Mouse (Mus musculus): ENCODE measurements at regions not wholly inside any gene's neighbourhood (a gene's known extent, or its start where the extent isn't known, plus 50 kb on each side); places are given as distances from the start of the nearest gene placed in this dataset.

DNA sequence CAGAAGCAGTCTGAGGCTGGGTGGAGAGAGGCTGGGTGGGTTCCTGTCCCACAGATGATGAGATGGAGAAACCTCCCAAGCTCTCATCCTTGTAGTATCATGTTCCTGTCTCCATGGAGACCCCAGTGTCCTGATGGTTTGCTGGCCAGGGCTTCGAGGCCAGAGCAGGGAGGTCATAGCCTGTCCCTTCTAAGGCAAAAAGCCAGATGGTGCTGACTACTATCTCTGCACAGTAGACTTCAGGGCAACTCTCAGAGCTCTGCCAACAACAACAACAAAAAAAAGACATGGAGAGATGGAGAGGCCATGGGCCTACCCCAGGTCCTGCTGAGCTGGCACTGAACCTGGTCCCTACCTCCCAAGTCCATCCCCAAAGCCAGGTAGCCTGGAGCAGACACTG, 69.0 kb downstream of the Zfp36l2 start:
- TF ChIP-seq POLR2AphosphoS2 (IDR thresholded peaks at IDR 0.05; ENCODE audit: insufficient read length, low read depth) (no peak), MAX (IDR thresholded peaks at IDR 0.05; ENCODE audit: low read depth) (no peak), USF1 (IDR thresholded peaks at IDR 0.05; ENCODE audit: low read depth) (no peak), POLR2A (IDR thresholded peaks at IDR 0.05; ENCODE audit: insufficient read length, low read depth) (no peak), E2F4 (IDR thresholded peaks at IDR 0.05; ENCODE audit: insufficient read depth) (no peak), MYOG (IDR thresholded peaks at IDR 0.05; ENCODE audit: control insufficient read depth in 1 of 3, insufficient read depth in 1 of 3, insufficient read length in 2 of 3, low read depth in 2 of 3) (no peak), SRF (IDR thresholded peaks at IDR 0.05; ENCODE audit: control insufficient read depth, insufficient read length, low read depth) (no peak), MYOD1 (IDR thresholded peaks at IDR 0.05; ENCODE audit: control insufficient read depth in 1 of 3, insufficient read length in 2 of 3, low read depth in 2 of 3) (no peak), CEBPB (IDR thresholded peaks at IDR 0.05; ENCODE audit: insufficient read depth, poor library complexity, severe bottlenecking) (no peak)
